Mouse (Mus musculus) cerebellum, postnatal 14 days (tissue): ENCODE results near the gene Gnb5.

Experiments used
- DNase-seq, 2 experiments: peaks; one replicate each; pipeline ENCODE4 v3.0.0; 2021; ENCODE audit warnings: mixed read lengths in 2 of 2

Gnb5 gene

DNA sequence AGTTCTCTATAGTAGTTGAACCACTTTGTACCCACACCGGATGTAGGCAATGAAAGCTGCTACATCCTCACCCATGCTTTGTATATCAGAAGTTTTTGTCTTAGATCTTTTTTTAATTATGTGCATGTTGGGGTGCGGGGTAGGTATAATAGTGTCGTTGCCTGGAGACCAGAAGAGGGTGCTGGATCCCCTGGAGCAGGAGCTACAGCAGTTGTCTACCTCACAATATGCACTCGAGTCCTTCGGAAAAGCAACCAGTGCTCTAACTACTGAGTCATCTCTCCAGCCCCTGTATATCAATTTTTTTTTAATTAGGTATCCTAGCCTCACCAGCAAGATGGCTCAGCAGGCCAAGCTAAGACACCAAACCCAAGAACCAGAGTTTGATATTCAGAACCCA, 927 bp downstream of the Gnb5 start:
- no peak for DNase-seq

DNA sequence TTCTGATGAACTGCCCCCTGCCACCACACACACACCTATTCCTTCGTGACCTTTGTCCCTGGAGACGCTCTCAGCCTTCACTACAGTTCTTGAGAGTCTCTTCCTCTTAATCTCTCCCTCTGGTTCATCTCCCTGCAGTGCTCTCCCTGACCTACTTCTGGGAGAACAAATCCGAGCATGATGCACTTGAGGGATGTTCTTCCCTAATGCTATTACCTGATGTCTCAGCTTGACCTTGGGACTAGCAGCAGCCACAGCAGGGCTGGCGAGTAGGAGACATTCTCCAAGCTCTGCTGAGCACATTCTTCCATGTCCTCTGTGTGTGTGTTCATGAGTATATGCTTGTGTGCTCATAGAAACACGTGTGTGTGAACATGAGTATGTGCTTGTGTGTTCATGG, 2.5 kb downstream of the Gnb5 start:
- DNase-seq: no peak

DNA sequence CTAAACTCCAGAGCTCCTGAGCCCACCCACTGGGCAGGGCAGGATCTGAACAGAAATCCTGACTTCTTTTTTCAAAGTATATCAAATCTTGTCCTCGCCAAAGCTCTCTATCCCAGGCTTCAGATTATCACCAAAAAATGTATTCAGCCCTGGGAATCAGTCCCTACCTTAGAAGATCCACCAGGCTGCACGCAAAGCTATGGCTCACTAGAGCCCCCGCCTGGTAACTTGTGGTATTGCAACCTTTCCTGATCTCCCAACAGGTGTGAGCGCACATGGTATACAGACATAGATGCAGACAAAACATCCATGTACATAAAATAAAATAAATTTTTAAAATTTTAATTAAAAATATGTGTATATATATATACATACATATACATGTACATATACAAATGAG, 5.9 kb downstream of the Gnb5 start:
- peak; percentile 96 to 99 for DNase-seq

DNA sequence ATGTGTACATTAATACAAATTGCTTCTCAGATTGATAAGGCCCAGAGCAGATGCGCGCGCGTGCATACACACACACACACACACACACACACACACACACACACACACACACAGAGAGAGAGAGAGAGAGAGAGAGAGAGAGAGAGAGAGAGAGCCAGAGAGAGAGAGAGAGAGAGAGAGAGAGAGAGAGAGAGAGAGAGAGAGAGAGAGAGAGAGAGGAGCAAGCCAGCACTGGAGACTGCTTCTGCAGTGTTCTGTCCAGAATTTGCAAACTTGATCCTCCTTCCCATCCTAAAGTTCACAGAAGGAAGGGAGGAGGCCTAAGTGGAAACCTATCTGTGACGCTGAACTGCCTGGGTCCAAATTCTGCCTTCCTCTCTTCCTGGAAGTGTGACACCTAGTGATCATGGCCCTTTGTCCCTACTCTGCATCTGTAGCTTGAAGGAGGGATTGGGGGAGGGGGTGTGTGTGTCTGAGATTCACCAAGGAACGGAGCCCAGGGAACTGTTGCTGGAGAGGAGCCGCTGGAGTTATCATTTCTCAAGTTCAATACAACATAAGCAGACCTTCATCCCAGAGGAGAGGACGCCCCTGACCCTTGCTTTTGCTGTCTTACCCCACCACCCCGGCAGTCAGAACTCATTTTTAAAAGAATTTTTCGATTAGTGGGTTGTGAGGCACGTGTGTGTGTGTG, 7.2 kb downstream of the Gnb5 start:
- peak in 1 of 2 experiments; percentile 45 for DNase-seq

DNA sequence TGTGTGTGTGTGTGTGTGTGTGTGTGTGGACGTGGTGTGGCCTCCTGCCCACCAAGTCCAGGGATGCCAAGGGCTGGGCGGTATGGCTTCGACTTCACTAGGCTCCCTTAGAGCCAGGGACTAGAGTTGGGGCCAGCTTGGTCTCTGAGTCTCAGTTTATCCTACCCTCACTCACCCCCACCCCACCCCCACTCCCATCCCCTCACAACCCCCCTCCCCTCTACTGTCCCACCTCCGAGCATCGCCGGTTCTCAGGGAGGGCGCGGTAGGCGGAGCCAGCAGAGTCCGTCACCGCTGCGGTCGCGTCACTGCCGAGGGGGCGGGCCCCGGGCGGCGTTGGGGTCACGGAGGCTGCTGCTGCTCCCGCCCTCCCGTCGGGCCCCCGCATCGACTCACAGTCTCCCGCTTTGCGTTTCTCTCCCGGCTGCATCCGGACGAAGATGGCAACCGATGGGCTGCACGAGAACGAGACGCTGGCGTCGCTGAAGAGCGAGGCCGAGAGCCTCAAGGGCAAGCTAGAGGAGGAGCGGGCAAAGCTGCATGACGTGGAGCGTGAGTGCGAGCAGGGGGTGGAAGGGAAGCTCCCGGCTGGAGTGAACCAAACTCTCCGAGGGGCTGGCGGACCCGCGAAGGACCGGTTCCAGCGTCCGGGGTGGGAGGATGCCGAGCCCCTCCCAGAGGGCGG, 7.9 kb downstream of the Gnb5 start:
- peak; percentile 90 to 93 for DNase-seq

DNA sequence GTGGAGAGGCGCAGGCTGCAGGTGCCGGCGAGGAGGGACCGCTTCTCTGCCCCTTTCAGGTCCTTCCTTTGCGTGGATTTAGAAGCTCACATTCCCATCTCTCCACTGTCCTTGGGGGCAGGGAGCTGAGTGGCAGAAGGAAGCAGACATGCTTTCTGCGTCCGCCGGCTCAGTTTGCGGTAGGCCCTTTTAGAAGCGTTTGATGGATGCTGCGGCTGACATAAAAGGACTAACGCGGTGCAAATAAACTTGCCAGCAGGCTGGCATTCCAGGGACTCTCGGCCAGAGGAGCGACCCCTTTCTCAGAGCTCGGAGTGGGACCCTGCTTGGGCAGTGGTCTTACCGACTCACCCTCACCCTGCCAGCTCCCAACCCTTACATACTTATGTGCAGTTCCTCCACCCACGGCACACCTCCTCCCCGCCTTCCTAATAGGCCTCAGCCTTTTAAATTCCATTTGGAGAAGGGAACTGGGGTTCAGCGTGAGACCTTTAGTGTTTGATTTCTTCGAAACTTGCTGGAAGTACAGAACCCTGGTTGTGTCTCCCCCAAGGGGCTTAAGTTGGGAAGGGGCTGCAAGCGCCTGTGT, 8.5 kb downstream of the Gnb5 start:
- DNase-seq: peak in 1 of 2 experiments; percentile 40

DNA sequence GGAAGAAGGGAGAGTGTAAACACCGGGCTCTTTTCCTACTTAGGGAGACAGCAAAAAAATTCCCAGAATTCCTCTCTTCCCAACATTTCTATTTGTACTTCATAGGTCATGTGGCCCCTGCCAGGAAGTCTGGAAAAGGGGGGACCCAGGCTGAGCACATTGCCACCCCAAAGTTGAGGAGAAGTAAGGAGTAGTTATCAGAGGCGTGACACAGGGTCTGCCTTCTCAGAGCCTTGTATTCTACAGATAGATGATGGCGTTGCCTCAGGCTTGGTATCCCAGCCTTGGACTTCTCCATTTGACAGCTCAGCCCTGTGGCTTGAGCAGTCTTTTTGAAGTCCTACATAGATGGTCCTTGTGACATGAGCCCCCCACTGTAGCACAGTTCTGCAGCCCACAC, 9.2 kb downstream of the Gnb5 start:
- no peak for DNase-seq

DNA sequence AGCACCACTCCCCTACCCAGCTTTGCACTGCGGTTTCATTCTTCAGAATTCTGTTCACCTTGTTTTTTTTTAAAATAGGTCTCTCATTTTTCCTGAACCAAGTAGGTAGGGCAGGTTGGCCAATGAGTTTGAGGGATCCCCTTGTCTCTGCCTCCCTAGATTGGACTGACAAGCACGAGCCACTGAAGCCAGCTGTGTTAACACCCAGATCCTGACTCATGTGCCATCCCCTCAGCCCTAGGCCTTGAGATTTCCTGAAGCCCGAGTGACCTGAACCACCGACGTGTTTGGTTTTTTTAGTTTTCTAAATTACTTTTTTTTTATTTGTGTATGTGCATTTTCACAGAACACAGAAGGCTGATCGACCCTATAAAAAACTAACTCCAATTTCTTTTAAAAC, 10.7 kb downstream of the Gnb5 start:
- no peak for DNase-seq

DNA sequence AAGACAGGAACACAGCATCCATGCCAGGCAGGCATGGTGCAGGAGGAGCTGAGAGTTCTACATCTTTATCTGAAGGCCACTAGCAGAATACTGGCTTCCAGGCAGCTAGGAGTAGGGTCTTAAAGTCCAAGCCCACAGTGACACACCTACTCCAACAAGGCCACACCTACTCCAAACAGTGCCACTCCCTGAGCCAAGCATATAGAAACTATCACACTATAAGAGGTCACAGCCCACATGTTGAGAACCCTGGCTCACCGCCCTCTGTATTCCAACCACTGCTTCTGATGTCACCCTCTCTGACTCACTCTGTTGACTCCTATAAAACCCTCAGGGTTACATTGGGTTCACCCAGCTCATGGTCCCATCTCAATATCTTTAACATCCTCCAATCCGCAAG, 12.1 kb downstream of the Gnb5 start:
- DNase-seq: no peak

DNA sequence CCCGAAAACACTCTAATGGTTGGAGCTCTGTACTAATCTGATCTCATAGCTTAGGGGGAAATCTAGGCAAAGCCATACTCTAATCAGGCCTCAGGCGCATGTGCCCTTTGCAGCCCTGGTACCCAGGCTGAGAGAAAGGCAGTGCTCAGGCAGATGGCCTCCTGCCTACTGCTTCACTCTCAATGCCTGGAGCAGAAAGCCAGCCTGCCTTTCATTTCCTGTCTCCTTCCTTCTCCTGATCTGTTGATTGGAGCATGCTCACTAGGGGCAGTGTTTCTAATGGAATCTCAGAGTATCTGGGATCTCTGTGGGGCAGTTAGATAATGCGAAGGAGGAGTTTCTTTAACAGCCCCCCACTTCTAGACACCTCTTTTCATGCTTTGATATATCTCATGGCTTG, 13.3 kb downstream of the Gnb5 start:
- DNase-seq: peak in 1 of 2 experiments; percentile 63

DNA sequence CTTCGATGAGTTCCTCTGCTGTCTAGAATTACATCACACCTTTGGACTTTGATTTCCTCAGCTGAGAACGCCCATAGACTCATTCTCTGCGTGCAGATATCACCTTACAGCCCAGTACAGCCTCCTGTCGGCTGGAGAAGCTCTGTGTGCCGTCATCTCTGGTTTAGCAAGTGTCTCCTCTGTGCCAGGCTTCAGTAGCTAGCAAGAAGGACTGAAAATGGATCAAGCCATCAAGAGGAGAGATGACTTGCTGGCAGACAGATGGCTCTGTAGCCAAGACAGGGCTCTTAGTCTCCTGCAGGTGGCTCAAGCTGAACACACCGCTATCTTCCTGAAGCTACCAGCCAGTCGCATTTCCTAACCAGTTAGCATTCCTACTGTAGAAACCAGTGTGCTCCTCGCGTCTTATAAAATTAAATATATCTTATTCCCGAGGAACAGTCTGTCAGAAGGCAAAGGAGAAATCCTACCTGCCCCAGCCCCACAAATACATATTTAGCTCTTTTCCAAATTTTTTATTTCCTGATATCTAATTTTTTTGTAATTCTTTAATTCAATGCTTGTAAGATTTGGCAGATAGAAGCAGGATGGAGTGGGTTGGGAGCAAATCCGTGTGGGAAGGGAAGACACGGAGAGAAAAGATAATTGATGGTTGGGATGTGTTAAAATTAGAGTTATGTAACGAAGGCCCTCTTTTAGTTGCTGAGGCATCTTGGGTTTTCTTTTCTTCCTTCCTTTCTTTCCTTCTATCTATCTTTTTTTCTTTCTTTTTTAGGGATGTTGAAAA, 16.2 kb downstream of the Gnb5 start:
- peak; percentile 41 to 61 for DNase-seq

DNA sequence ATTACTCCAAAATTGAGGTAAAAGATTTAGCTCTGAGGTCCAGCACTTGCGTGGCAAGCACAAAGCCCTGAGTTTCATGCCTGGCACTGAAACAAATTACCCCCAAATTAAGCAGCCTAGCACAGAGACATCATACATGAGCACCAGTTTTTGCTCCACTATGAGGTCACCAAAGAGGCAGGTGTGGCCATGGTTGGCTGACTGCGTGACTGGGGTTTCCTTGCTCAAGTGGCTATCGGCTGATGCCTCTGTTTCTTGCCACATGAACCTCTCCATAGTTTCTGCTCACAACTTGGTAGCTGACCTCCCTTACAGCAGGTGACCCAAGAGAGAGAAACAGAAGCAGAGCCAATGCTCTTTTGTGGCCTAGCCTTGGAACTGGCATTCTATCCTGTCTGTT, 22.0 kb downstream of the Gnb5 start:
- no peak for DNase-seq

DNA sequence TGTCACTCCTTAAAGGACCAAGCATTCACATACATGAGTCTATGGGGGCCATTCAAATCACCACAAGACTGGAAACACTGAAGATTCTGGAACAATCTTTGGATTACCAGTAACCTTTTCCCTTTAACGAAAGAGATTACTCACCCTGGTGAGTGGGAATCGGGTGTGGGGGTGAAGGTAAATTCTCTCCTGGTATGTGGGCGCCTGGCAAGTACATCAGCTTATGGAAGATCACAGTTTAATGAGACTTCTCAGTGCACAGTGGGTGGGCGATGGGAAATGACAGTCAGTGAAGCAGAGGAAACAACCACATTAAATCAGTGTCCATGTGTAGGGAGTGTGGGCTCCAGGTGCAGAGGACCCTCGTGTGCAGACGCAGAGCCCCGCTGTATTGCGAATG, 24.7 kb downstream of the Gnb5 start:
- no peak for DNase-seq

DNA sequence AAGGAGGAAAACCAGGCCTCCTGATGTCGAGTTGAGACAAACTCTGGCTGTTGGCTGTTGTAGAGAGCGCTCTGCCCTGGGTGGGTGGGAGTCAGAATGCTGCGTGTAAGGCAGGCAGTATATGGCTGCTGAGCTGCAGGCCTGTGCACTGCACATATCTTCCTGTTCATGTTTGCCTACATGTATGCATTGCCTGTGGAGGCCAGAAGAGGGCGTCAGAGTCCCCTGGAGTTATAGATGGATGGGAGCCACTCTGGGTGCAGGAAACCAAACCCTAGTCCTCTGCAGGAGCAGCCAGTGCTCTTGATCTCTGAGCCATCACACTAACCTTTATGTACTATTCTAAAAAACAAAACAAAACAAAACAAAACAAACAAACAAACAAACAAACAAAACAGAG, 28.4 kb downstream of the Gnb5 start:
- DNase-seq: no peak

DNA sequence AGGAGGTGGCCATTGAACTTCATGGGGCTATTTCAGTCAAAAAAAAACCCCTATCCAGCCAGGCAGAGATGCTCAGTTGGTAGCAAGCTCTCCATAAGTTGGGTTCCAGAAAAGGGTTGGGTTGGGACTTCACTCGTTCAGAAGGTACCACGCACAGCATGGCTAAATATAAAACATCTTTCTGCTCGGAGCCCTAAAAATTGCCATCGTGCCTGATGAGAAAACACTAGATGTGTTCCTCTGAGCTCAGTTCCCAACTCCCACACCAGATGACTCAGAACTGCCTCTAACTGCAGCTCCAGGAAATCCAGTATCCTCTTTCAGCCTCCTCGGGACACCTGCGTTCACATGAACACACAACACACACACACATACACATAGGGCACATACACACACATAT, 31.9 kb downstream of the Gnb5 start:
- no peak for DNase-seq

DNA sequence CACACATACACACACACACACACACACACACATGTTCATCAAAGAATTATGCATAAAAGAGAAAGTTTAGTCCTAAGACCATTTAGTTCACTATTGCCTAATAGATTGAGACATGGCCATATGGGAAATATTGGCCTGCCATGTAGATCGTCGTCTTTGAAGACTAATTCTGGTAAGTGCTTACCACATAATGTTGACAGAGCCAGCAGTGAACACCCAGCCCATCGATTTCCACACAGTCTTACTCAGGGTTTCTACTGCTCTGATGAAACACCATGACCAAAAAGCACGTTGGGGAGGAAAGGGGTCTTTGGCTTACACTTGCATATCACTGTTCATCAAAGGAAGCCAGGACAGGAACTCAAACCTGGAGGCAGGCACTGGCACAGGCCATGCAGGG, 36.3 kb downstream of the Gnb5 start:
- no peak for DNase-seq

DNA sequence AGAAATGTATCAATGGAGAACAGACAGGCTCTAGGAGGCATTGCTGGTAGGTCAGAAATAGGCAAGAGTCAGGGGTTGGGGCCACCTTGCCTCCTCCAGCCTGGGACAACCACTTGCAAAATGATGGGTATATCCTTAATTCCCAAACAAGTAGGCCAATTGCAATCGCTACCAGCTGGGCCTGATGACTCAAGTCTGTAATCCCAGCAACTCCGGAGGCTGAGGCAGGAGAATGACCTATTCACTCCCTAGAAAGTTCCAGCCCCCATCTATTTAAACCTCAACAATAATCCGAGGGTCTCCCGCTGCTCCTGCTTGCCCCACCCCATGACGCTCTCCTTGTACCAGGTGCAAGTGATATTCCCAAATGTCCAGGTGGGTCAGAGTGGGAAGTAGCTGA, 41.4 kb downstream of the Gnb5 start, which contains the start of gene Bcl2l10:
TSS of gene Bcl2l10 (plus strand) at position 301 of the 400 bp plus-strand sequence.
- DNase-seq: no peak

DNA sequence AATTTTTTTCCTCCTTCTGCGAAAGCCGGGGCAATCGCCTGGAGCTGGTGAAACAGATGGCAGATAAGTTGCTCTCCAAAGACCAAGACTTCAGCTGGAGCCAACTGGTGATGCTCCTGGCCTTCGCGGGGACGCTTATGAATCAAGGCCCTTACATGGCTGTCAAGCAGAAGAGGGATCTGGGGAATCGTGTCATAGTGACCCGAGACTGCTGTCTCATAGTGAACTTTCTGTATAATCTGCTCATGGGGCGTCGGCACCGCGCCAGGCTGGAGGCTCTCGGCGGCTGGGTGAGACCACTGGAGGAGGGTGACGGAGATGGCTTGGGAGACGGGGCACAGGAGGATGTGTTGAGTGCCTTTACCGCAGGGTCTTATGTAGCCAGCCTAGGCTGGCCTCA, 42.0 kb downstream of the Gnb5 start:
- DNase-seq: peak in 1 of 2 experiments; percentile 16

DNA sequence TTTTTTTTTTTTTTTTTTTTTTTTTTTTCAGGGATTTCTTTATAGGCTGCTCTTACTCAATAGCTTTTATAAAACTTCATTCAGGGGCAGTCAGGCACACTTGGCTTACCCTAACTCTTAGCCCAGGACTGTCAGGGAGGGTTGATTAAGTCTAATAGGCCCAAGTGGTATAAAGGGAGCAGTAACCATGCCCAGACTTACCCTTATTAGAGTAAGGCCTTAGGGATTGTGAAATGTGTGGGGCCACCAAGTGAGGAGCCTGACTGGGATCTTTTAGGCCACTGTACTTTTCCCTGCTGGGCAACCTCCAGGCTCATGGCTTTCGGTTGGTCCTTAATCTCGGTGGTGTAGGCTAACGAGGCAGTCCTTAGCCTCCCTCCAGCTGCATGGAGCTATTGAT, 42.6 kb downstream of the Gnb5 start:
- no peak for DNase-seq

DNA sequence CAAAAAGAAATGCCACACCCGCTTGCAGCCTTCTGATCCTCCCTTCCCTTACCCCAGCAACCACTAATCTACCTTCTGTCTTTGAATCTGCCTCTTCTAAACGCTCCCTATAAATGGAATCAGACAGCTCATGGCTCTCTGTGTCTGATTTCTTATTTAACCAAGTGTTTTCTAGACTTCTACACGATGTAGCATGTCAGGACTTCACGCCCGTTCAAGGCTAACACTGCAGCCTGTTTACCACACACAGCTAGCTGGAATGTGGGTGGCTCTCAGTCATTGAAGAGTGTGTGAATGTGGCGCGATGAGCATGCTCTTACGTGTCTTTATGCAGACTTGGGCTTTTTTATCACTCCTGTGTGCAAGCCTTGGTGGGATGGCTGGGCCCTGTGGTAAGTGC, 47.0 kb downstream of the Gnb5 start:
- DNase-seq: no peak

DNA sequence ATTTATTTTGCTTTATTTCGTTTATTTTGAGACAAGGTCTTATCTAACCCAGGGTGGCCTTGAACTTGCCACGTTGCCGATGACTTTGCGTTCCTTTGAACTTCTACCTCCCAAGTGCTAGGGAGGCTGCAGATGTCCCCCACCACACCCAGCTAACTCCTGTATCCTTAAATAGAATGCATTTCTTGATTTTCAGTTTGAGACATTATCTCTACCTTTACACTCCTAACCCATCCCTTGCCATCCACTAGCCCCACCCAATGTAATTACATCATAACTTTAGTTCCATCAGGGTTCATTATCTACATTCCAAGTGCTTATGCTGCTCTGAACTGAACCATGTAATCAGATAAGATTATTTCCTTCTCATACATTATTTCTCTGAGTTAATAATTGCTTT, 49.7 kb downstream of the Gnb5 start:
- DNase-seq: no peak

DNA sequence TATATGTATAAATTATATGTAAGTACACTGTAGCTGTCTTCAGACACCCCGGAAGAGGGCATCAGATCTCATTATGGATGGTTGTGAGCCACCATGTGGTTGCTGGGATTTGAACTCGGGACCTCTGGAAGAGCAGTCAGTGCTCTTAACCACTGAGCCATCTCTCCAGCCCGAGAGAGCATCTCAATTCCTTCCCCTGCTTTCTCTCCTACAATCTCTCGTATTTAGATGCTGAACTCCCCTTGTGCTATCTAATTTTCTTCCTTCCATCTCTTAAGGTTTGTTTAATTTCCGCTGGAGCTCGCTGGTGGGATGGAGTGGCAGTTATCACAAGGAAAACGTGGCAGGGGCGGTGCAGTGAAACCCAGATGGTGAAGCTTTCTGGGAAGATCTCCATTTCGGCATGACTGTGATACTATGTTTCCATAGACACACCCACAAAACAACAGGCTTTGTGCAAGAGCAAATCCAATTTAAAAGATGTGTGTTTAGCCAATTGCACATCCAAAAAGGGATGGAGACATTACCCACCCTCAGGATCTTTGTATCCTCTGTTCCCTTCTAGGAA, 51.1 kb downstream of the Gnb5 start:
- DNase-seq: no peak

DNA sequence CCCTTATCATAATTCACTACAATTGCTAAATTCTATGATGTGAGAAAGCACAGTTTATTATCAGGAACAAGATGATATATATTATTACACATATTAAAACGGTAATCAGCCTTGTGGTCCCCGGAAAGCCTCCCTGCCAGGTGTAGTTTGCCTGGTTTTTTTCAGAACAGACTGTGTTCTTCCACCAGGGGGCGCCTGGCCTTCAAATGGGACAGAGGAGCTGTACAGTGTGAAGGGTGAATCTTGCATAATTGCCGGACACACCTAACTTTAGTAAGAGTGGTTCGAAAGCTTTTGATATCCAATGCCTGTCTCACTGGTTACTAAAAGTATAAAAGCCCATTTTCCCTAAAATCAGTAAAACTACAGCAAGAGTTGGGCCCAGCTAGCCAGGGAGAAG, 55.6 kb downstream of the Gnb5 start:
- DNase-seq: peak; percentile 87 to 95
